Mouse (Mus musculus): ENCODE data around the gene Map3k10. TPM values are rescaled to one million over a fixed set of nuclear protein-coding genes. Genes with fewer than 3 reads are reported as not detected.
"Not testable (repeated sequence)": the region's sequence is repeated elsewhere in the genome, so short reads cannot be mapped to it uniquely, and the experiment has no call there.

Map3k10 gene
- polyA plus RNA-seq, 1 experiment, result 20.1 TPM

DNA sequence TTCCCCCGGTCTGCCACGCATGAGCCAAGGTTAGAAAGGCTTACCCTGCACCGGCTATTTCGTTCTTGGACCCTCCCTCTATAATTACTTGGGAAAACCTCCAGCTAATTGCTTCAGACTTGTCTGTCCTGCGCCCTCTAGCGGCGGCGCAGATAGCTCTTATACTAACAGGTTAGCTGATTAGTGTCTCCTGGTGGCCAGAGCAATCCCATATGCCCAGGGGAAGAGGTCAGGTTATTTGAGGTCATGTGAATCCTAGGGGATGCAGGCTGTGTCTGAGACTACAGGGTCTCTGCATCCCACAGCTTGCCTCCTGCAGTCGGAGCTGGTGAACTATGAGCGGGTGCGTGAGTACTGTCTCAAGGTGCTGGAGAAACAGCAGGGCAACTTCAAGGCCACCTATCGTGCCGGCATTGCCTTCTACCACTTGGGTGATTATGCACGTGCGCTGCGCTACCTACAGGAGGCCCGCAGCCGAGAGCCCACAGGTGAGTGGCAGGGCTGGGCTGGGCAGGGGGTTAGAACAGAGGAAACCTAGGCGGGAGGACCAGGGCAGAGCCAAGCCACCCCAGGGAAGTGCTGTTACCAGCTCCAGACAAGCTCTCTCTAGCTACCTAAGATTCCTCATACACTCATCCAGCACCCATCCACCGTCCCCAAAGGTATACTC lies 19.7 kb downstream of the Map3k10 start:
- no peak for DNase-seq (ENCODE audit: low read depth)

- DNase-seq (ENCODE audit: low read depth), result no peak
Observed at GRCm38 (mm10) chr7:27653681-27654437, 20.5 kb downstream of the Map3k10 start, which contains the start of gene Ttc9b. Gene Ttc9b (plus strand): TSS chr7:27653915.

GRCm38 (mm10) chr7:27650949-27651348 lies 23.4 kb downstream of the Map3k10 start:
- no peak for DNase-seq (ENCODE audit: low read depth)

- no peak for DNase-seq (ENCODE audit: low read depth)
Observed at GRCm38 (mm10) chr7:27649723-27650122, 24.7 kb downstream of the Map3k10 start.

- no peak for DNase-seq (ENCODE audit: low read depth)
Observed at GRCm38 (mm10) chr7:27647281-27648002, 27.0 kb downstream of the Map3k10 start.

- DNase-seq (ENCODE audit: low read depth), result no peak
Observed at GRCm38 (mm10) chr7:27646516-27646915, 27.9 kb downstream of the Map3k10 start.

GRCm38 (mm10) chr7:27644471-27644870 lies 29.9 kb downstream of the Map3k10 start:
- DNase-seq (ENCODE audit: low read depth), result no peak

- not testable (repeated sequence) for DNase-seq (ENCODE audit: low read depth)
Observed at GRCm38 (mm10) chr7:27635094-27635493, 39.3 kb downstream of the Map3k10 start.

GRCm38 (mm10) chr7:27634691-27635090 lies 39.7 kb downstream of the Map3k10 start:
- DNase-seq (ENCODE audit: low read depth), result no peak

DNA sequence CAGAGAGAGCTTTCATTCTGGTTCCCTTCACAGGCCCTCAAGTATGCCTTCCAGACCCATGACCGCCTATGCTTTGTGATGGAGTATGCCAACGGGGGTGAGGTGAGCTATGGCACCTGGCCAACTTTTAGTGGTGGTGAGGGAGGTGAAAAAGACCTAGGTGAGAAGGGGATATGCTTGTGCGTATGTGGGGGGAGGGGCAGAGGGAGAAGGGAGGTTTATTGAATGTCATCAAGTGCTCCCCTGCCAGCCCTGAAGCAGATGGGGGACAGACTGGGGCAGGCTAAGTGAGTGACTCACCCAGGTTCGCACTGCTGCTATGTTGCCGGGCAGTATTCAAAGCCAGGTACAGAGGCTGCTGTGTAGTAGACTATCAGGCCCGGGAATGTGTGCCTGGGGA lies 41.2 kb downstream of the Map3k10 start:
- DNase-seq (ENCODE audit: low read depth), result no peak

DNA sequence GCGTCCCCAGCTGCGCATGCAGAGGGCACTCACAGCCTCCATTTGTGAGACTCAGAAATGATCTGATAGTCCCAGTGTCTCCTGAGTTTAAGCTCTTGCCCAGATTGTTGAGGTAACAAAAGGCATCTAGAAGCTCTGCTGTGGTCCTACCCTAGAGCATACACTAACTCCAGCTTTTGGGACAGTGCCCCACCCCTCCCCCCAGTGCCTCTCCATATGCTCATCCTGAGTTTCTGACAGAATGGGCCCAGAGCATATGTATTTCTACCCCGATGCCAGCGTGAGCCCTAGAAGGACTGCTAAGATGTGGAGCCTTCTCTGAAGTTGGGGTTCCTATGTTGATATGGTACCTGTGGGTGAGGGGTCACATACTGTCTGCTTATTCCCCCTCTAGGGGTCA lies 43.0 kb downstream of the Map3k10 start:
- DNase-seq (ENCODE audit: low read depth), result no peak

- DNase-seq (ENCODE audit: low read depth), result not testable (repeated sequence)
Observed at GRCm38 (mm10) chr7:27628816-27629215, 45.6 kb downstream of the Map3k10 start.

DNA sequence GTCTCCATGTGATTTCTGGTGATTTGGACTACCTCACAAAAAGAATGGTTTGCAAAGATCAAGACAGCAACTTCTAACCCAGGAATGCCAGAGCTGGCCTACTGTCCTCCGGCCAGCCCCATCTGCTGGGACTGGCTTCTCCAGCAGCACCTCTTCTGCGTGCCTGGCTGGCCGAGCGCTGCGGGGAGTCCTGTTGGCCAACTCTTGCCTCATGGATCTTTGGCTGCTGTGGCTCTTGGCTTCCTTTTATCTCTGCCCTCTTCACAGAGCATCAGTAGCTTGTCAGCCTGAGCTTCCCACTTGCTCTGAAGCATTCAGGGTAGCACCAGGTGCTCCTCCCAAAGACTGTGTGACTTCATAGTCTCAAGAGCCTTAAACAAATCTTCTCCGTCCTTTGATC lies 46.2 kb downstream of the Map3k10 start:
- no peak for DNase-seq (ENCODE audit: low read depth)

GRCm38 (mm10) chr7:27627707-27628106 lies 46.7 kb downstream of the Map3k10 start:
- no peak for DNase-seq (ENCODE audit: low read depth)

DNA sequence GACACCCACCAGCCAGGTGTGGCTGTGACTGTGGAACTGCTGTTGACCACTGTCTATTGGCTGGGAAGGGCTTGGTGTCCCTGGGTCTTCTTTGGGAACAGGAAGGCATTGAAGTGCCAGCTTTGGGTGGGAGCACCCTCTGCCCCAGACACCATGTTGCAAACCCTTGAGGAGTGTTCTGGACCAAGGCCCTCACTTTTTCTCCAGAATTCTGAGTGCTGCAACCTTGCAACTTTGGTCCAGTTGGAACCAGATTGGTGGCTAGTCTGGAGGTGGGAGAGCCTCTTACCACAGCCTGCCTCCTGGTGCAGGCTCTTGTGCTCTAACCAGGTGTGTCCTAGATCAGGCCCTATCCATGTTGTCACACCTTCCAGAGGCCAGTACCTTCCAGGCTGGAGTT lies 49.4 kb downstream of the Map3k10 start:
- peak; percentile 40 for DNase-seq (ENCODE audit: low read depth)

- no peak for DNase-seq (ENCODE audit: low read depth)
Observed at GRCm38 (mm10) chr7:27622234-27622633, 52.2 kb downstream of the Map3k10 start.

DNA sequence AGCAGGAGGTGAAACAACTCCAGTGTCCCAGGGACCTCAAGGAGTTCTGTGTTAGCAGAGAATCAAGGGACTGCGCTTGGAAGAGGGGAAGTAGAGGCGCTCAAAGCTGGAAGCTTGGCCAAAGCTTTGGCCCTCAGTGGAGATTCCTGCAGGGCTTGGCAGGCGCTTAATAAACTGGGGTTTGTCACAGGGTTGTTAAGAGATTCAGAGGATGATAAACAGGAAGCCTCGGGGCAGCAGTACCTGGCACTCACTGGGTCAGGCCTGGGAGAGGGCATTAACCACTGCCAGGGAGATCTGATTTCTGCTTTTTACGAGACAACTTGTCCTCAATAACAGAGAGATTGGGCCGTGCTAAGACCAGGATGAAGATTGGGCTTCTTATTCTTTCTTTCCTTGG lies 53.4 kb downstream of the Map3k10 start:
- DNase-seq (ENCODE audit: low read depth), result no peak

DNA sequence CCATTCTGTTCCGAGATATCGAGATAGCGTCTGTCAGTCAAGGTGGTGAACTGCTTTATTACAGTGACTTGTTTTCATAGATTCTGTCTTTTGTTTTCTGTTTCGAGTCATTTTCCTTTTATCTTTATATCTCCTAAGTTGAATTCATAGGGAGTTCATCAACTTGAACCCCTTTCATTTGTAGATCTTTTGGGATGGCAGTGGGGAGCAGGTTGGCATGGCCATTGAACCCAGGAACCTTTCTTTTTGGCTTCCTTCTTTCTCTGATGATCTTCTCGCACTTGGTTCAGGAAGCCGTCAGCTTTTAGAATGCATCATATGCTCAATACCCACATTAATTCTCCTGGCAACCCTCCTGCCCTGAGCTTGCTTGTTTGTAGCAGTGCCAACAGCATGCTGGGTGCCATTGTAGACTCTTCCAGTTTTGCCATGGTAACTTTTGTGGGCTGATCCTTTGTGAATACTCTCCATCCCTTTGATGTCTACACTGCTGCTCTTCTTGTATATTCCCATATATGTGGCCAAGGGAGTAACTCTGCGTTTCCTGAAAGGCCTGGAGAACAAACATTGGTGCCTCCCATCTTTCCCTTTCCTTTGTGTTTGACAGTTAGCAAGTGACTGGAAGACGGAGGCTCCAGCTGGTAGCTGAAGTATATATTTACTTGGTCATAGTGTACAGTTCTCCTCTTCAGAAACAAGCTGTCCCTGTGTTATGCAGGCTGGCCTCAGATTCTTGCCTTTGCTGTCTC lies 60.5 kb downstream of the Map3k10 start:
- DNase-seq (ENCODE audit: low read depth), result no peak

DNA sequence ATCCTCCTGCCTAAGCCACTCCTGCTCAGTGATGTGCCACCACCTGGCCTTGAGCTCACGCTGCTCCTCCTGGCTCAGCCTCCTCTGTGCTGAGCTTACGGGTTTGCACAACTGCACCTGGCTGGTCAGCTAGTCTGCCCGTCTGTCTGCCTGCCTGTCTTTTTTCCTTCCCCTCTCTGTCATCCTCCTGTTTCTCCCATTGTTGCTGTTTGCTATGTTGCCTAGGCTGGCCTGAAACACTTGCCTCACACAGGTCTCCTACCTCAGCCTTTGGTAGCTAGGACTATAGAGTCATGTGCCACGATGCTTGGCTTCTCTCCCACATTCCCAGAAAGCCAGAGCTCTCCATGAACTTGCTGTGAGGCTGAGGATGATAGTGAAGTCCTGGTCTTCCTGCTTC lies 61.5 kb downstream of the Map3k10 start:
- no peak for DNase-seq (ENCODE audit: low read depth)

GRCm38 (mm10) chr7:27610871-27611270 lies 63.5 kb downstream of the Map3k10 start:
- no peak for DNase-seq (ENCODE audit: low read depth)

GRCm38 (mm10) chr7:27610370-27610769 lies 64.0 kb downstream of the Map3k10 start:
- DNase-seq (ENCODE audit: low read depth), result no peak

GRCm38 (mm10) chr7:27609688-27610087 lies 64.7 kb downstream of the Map3k10 start:
- DNase-seq (ENCODE audit: low read depth), result no peak

Data from gonadal fat pad, adult 2 months (tissue).